Mouse (Mus musculus) liver, embryonic 14.5 days (tissue): ENCODE data around the gene Matn3. TPM values are rescaled to one million over a fixed set of nuclear protein-coding genes. Genes with fewer than 3 reads are reported as not detected.

Experiments used
- ATAC-seq: fragments of 200-750 bp; cut with Nextera tagmentation; 2 replicates; pipeline ENCODE4 v1.8.0; 2017; ENCODE audit warnings: moderate number of reproducible peaks, mild to moderate bottlenecking, moderate library complexity; ENCODE audit not compliant: insufficient read depth
- DNase-seq, 3 experiments: peaks; one replicate each; pipeline ENCODE4 v3.0.0-alpha.2; 2012 to 2013; ENCODE audit warnings: low read depth in 3 of 3, low spot score in 3 of 3
- H3K27ac ChIP-seq: fragments of 300-500 bp; sonication (generic); 2 replicates; pipeline ENCODE4 v1.5.1; 2014; ENCODE audit warnings: moderate library complexity, mild to moderate bottlenecking, control low read depth, inconsistent platforms
- H3K27me3 ChIP-seq: fragments of 300-500 bp; sonication (generic); 2 replicates; pipeline ENCODE4 v1.6.1; 2014; ENCODE audit warnings: mild to moderate bottlenecking, low read length, moderate library complexity; ENCODE audit not compliant: control insufficient read depth, insufficient read depth
- H3K36me3 ChIP-seq: fragments of 300-500 bp; sonication (generic); replicated peaks from 2 replicates; pipeline ENCODE4 v1.6.1; 2014; ENCODE audit warnings: low read depth; ENCODE audit not compliant: control insufficient read depth, insufficient read depth
- H3K4me1 ChIP-seq, 2 experiments: fragments of 200-500 bp in 1 of 2; fragments of 300-500 bp in 1 of 2; sonication (generic) in 1 of 2; replicated peaks; 2 replicates each; pipeline ENCODE4 v1.6.1; 2012 to 2014; ENCODE audit warnings: antibody characterized with exemption in 1 of 2, inconsistent platforms in 1 of 2, low read length in 1 of 2; ENCODE audit not compliant: control insufficient read depth in 2 of 2, insufficient read depth in 2 of 2
- H3K4me2 ChIP-seq: fragments of 300-500 bp; sonication (generic); 2 replicates; pipeline ENCODE4 v1.6.1; 2014; ENCODE audit warnings: low read depth, mild to moderate bottlenecking, control low read depth, moderate library complexity
- H3K4me3 ChIP-seq, 2 experiments: fragments of 200-500 bp in 1 of 2; fragments of 300-500 bp in 1 of 2; sonication (generic) in 1 of 2; 2 replicates each; pipeline ENCODE4 v1.5.1; 2012 to 2014; ENCODE audit warnings: low read depth in 2 of 2, low read length in 2 of 2, mild to moderate bottlenecking in 2 of 2, control low read depth in 1 of 2, inconsistent platforms in 1 of 2, moderate library complexity in 1 of 2; ENCODE audit not compliant: insufficient read depth in 1 of 2
- H3K9ac ChIP-seq: fragments of 300-500 bp; sonication (generic); replicated peaks from 2 replicates; pipeline ENCODE4 v1.6.1; 2014; ENCODE audit warnings: mild to moderate bottlenecking, control low read depth, moderate library complexity
- H3K9me3 ChIP-seq: fragments of 300-500 bp; sonication (generic); 2 replicates; pipeline ENCODE4 v1.6.1; 2016; ENCODE audit warnings: low read length, mixed read lengths; ENCODE audit not compliant: control insufficient read depth
- CTCF ChIP-seq: IDR thresholded peaks from 2 replicates; pipeline ENCODE4 v1.5.1; 2016; ENCODE audit warnings: antibody characterized with exemption, low read depth, control low read depth
- EP300 ChIP-seq: IDR thresholded peaks from 2 replicates; pipeline ENCODE4 v1.6.1; 2016; ENCODE audit warnings: antibody characterized with exemption, low read depth
- WGBS: fragments of 180-500 bp; shearing (Covaris S2); extraction: QIAGEN DNeasy Blood & Tissue Kit; methylation state at CpG from one replicate; pipeline ENCODE4 v1.1.7; 2014; ENCODE audit not compliant: insufficient replicate concordance; 5-methylcytosine and 5-hydroxymethylcytosine counted together
- polyA plus RNA-seq, 2 experiments: library from polyadenylated mRNA; depleted of rRNA in 1 of 2; stranded (reverse) in 1 of 2; unstranded in 1 of 2; fragments of >200 nt; fragmentation: Nextera tagmentation in 1 of 2; extraction: Ambion mirVana in 1 of 2; gene quantifications; 2 replicates each; pipeline versions ENCODE4 v1.2.1 to v1.2.3; 2012 to 2014

The Matn3 gene
- polyA plus RNA-seq (2012; rRNA removed) (0.04 and 0.07 TPM in 2 replicates), polyA plus RNA-seq (2014; fragmentation: Nextera tagmentation; extraction: Ambion mirVana) (0.03 and 0.14 TPM in 2 replicates)

- peak within 1 kb of the TSS; percentile 61 for H3K4me2 ChIP-seq
- H3K27me3 ChIP-seq, result peaks cover 7% of the 10 kb centered on the region
- ATAC-seq, result peak; percentile 23; the same call in 1 of the 2 replicates
- no peak within 1 kb of the TSS for H3K27ac ChIP-seq
- DNase-seq, result peak; percentile 20 to 26 (median 23)
- H3K4me3 ChIP-seq, result peak within 1 kb of the TSS; percentile 25 to 28; a peak in 3 of 4 replicates
- TF ChIP-seq EP300, result no peak
- no peak for TF ChIP-seq CTCF
- no peaks in the 10 kb centered on the region for H3K9me3 ChIP-seq
- 3% methylated on average over 38 of the region's 42 CpGs for WGBS
- no peak within 1 kb of the TSS for H3K9ac ChIP-seq
- no peaks in the 10 kb centered on the region for H3K4me1 ChIP-seq
- H3K36me3 ChIP-seq, result no peaks in the 10 kb centered on the region
Measured at GRCm38 (mm10) chr12:8947714-8948464, at the start of gene Matn3. Gene Matn3 (plus strand): TSS chr12:8947929.

- H3K27me3 ChIP-seq, result no peaks in the 10 kb centered on the region
- 64% methylated on average over 19 of the region's 19 CpGs for WGBS
- ATAC-seq (no peak), DNase-seq (no peak)
- no peak overlapping the region for H3K9ac ChIP-seq
- peaks cover 0 to 13% of the 10 kb centered on the region in 2 experiments; a peak in 2 of 4 replicates for H3K4me1 ChIP-seq
- TF ChIP-seq CTCF (no peak), EP300 (no peak)
- H3K36me3 ChIP-seq, result no peaks in the 10 kb centered on the region
- H3K9me3 ChIP-seq, result no peaks in the 10 kb centered on the region
- no peak overlapping the region for H3K27ac ChIP-seq
- H3K4me3 ChIP-seq, result no peak overlapping the region
- H3K4me2 ChIP-seq, result no peak overlapping the region
Measured at GRCm38 (mm10) chr12:8898879-8899785, 48.6 kb upstream of the Matn3 start.

GRCm38 (mm10) chr12:8900107-8900698, 47.5 kb upstream of the Matn3 start:
- DNase-seq, result no peak
- no peak for ATAC-seq
- Histone ChIP-seq H3K4me2 (no peak overlapping the region), H3K27me3 (no peaks in the 10 kb centered on the region), H3K9me3 (no peaks in the 10 kb centered on the region), H3K9ac (no peak overlapping the region), H3K36me3 (no peaks in the 10 kb centered on the region), H3K27ac (no peak overlapping the region), H3K4me3 (no peak overlapping the region), H3K4me1 (peaks cover 0 to 13% of the 10 kb centered on the region in 2 experiments; a peak in 2 of 4 replicates)
- TF ChIP-seq EP300 (no peak), CTCF (no peak)
- 37% methylated on average over 4 of the region's 4 CpGs for WGBS

GRCm38 (mm10) chr12:8900919-8901663, 46.6 kb upstream of the Matn3 start:
- 23% methylated on average over 5 of the region's 5 CpGs for WGBS
- Histone ChIP-seq H3K27me3 (no peaks in the 10 kb centered on the region), H3K36me3 (no peaks in the 10 kb centered on the region), H3K4me1 (peaks cover 0 to 13% of the 10 kb centered on the region in 2 experiments; a peak in 2 of 4 replicates), H3K4me2 (no peak overlapping the region), H3K9ac (no peak overlapping the region), H3K9me3 (no peaks in the 10 kb centered on the region), H3K4me3 (no peak overlapping the region), H3K27ac (no peak overlapping the region)
- DNase-seq (no peak), ATAC-seq (no peak)
- TF ChIP-seq CTCF (no peak), EP300 (no peak)
